Mouse (Mus musculus) brain, embryonic 18.5 days (tissue): ENCODE measurements around the gene Tnfsf13.

Source experiments
- DNase-seq: peaks from one replicate; pipeline ENCODE4 v3.0.0-alpha.2; 2012; ENCODE audit warnings: low read depth, low spot score

Gene Tnfsf13

GRCm38 (mm10) chr11:69655264-69656064 is 30.1 kb downstream of the Tnfsf13 start, which contains the start of gene Sox15:
Gene Sox15, plus strand, starts transcription at chr11:69655314.
- no peak for DNase-seq

DNA sequence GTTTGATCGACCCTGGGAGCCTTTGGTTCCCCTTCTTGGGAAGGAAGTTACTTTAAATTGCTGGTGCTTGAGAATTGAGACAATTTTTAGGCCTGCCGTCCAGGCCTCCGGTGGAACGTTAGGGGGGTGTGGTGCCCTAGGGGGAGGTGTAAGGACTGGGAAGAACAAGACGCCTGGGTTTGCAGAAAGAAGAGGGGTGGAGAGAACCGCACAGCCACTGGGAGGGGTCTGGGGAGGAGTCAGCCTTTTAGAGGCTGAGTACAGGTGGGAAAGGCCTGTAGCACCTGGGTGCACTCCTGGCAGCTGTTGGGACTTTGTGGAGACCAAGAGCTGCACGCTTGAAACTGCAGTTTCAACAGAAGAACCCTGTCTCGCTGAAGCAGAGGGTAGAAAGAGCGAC is 30.8 kb downstream of the Tnfsf13 start:
- no peak for DNase-seq

- DNase-seq = no peak
Observed at GRCm38 (mm10) chr11:69653399-69653798, 32.2 kb downstream of the Tnfsf13 start.

- DNase-seq = no peak
Observed at GRCm38 (mm10) chr11:69645860-69646259, 39.7 kb downstream of the Tnfsf13 start.

DNA sequence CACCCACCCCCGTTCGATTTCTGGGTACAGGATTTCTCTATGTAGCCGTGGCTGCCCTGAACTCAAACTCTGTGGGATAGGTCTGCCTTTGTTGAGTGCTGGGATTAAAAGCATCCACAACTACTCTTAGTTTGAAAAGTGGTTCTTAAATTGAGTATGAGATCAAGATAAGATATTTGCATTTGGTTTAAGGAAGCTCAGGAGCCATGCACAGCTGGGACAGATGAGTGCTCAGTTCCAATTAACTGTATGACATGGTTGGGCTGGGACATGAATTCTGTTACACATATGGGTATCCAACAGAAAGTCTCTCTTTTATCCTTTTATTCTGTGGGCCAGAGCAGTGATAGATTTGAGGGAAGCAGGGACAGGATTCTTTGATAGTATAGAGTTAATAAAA is 50.1 kb downstream of the Tnfsf13 start:
- DNase-seq = no peak

DNA sequence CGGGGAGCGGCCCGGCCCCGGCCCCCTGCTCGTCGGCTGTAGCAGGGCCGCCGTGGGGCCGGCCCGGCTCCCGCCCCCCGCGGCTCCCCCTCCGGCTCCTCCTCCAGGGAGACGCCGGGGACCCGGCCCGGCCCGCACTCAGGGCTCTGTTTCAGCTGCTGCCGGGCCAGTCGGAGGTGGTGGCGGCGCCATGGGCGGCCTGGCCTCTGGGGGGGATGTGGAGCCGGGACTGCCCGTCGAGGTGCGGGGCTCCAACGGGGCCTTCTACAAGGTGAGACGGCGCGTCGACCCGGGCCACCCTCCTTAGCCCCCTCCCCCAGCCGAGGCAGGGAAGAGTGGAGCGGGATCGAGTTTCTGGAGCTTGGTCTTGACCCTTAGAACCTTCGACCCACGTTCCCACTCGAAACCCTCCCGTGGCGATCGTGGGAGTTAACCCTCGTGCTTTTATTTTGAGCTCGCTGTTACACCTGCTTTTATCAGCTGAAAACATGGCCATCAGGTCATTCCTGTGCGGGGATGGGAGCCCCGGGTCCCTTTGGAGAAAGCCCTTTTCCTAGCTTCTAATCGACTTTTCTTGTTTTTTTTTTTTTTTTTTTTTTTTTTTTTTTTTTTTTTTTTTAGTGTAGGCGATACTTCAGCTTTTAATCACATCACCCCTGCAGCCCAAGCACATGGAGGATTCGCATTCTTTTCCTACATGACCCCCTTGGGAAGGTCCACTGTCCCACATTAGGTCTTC is 52.3 kb downstream of the Tnfsf13 start:
- no peak for DNase-seq
